Mouse (Mus musculus): ENCODE data around the gene Ssbp4. TPM values are rescaled to one million over a fixed set of nuclear protein-coding genes. Genes with fewer than 3 reads are reported as not detected.

Gene Ssbp4
- polyA plus RNA-seq, 1 experiment from 2014 or later = 62.4 TPM

DNA sequence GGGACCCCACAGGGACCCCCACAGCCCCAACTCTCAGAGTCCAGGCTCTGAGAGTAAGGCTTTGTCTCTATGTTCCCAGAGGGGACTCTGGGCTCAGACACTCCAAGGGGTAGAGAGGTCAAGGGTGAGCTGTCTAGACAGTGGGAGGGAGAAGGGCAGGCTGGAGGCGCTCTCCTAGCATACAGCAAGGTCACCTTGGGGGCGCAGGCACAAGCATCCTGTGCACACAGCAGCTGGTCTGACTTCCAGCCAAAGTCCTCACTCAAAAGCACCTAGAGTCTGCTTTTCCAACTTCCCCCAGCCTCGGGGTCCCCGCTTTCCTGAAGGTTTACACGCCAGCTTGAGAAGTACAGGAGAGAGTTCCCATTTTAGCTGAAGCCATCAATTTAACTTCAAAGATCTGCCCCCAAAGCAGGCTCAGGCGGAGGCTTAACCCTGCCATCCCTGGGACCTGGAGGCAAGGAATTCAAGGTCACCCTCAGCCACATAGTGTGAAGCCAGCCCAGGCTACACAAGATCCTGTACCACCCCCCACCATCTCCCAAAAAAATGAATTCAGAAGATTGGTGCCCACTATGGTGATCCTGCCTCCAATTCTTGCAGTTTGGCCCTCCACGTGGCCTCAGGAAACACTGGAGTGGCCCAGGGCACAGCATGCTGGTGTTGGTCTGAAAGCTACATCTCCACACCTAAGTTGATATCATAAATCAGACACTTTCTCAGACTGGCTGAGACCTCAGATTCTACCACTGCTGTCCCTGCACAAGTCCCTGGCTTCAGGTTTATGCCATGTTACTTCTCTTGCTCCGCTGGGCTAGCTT lies 38.9 kb upstream of the Ssbp4 start:
- H3K27ac ChIP-seq = peak overlapping the region; percentile 64
- H3K4me2 ChIP-seq = no peak overlapping the region
- H3K27me3 ChIP-seq = no peaks in the 10 kb centered on the region
- no peak overlapping the region for H3K4me3 ChIP-seq (replicated peaks)
- peak overlapping the region; percentile 51; the same call in 1 of the 2 replicates for H3K9ac ChIP-seq
- DNase-seq (no peak), ATAC-seq (ENCODE audit: low read depth) (0 out of 2 replicates have a peak, but pooled peaks have one; percentile 14)
- no peaks in the 10 kb centered on the region for H3K9me3 ChIP-seq (replicated peaks)
- H3K4me1 ChIP-seq (replicated peaks) = peaks cover 44% of the 10 kb centered on the region
- 68% methylated on average over 8 of the region's 8 CpGs for WGBS (ENCODE audit: insufficient replicate concordance)
- H3K36me3 ChIP-seq = peaks cover 27% of the 10 kb centered on the region

DNA sequence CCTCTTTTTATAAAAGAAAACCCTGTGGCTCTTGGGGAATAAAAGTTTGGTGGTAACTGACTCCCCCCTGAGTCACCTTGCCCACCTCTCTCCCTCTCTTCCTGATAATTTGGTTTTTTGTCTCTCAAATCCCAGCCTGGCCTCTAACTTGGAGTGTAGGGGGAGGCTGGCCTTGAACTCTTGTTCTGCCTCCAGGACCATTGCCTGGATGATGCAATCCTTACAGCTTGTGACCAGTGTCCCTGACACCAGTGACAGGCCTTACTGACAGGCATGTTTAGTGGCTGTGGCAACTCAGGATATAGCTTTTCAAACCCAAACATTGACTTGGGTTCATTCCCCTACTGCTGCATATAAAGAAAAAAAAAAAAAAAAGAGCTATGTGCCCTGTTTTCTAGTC lies 38.1 kb upstream of the Ssbp4 start:
- H3K36me3 ChIP-seq = peaks cover 19% of the 10 kb centered on the region
- peaks cover 44% of the 10 kb centered on the region for H3K4me1 ChIP-seq (replicated peaks)
- no peak overlapping the region for H3K4me2 ChIP-seq
- no peak for DNase-seq
- 0 out of 2 replicates have a peak overlapping the region, but pooled peaks have one; percentile 64 for H3K27ac ChIP-seq
- peak overlapping the region; percentile 36; the same call in 1 of the 2 replicates for H3K9ac ChIP-seq
- ATAC-seq (ENCODE audit: low read depth) = no peak
- no peaks in the 10 kb centered on the region for H3K27me3 ChIP-seq
- H3K4me3 ChIP-seq (replicated peaks) = no peak overlapping the region
- no peaks in the 10 kb centered on the region for H3K9me3 ChIP-seq (replicated peaks)

DNA sequence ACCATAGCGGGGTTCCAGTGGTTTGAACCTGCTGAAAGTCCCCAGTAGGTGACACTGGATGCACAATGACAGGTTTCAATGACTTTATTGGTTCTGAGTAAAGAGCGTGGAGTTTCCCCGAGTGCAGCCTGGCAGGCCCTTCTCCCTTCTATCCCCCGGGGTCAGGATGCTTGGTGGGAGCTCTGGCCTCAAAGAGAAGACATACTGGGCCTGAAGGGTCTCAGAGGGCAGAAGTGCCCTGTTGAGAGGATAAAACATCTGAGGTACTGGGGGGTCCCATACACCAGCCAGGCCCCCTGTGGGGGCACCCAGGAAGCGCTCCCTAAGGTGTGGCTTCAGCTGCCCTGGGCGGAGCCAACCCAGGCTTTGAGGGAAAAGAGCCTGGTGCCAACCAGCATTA lies 37.7 kb upstream of the Ssbp4 start:
- 78% methylated on average over 6 of the region's 6 CpGs for WGBS (ENCODE audit: insufficient replicate concordance)
- Histone ChIP-seq H3K4me1 (replicated peaks) (peaks cover 44% of the 10 kb centered on the region), H3K4me3 (replicated peaks) (no peak overlapping the region), H3K27ac (peak overlapping the region; percentile 39; the same call in 1 of the 2 replicates), H3K36me3 (peaks cover 16% of the 10 kb centered on the region), H3K4me2 (no peak overlapping the region), H3K9ac (peak overlapping the region; percentile 36; the same call in 1 of the 2 replicates), H3K9me3 (replicated peaks) (no peaks in the 10 kb centered on the region), H3K27me3 (no peaks in the 10 kb centered on the region)
- ATAC-seq (ENCODE audit: low read depth) (no peak), DNase-seq (no peak)

DNA sequence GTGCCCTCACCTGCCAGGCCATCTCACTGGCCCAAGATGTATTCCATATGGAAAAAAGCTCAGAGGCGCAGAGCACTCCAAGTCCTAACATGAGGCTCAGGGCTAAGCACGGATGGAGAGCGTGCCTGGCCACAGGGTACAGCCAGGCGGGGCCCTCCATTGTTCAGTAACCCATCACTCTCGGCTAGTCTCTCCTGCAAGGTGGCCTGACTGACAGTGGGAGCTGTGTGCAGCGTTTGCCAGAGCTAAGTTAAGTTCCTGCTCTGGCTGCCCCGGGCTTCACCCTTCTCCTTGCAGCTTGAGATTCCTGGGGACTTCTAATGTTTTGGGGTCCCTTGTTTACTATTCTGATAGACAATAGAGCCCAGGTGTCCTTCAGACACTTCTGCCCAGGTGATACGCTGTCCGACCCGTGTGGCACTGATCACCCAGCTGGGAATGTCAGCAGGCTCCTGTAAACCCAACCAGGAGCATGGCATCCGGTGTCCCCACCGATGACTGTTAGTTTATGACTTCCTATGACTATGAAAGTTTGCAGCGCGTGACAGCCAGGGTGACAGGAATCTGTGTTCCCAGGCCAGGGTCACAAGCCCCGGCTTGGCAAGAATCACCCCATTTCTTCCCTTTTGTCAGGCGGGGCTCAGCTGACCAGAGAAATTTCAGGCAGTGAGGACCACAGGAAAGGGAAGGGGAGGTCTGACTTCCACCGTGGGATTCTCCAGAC lies 37.0 kb upstream of the Ssbp4 start:
- DNase-seq (no peak), ATAC-seq (ENCODE audit: low read depth) (no peak)
- WGBS (ENCODE audit: insufficient replicate concordance) = 61% methylated on average over 17 of the region's 17 CpGs
- Histone ChIP-seq H3K27ac (no peak overlapping the region), H3K4me2 (no peak overlapping the region), H3K9me3 (replicated peaks) (no peaks in the 10 kb centered on the region), H3K4me3 (replicated peaks) (no peak overlapping the region), H3K4me1 (replicated peaks) (peaks cover 44% of the 10 kb centered on the region), H3K9ac (no peak overlapping the region), H3K36me3 (peaks cover 12% of the 10 kb centered on the region), H3K27me3 (no peaks in the 10 kb centered on the region)

DNA sequence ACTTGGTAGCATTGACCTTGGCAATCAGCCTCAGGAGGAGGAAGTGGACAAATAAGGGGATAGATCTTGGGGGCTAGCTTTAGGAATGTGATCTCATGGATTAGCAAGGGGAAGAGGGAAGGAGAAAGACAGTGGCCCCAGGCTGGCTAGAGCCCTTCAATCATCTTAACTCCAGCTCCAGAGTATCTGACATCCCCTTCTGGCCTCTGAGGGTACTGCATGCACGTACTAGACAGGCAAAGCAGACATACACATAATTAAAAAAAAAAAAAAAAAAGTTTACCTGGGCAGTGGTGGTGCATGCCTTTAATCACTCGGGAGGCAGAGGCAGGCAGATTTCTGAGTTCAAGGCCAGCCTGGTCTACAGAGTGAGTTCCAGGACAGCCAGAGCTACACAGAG lies 35.4 kb upstream of the Ssbp4 start:
- DNase-seq = no peak
- Histone ChIP-seq H3K36me3 (peaks cover 3% of the 10 kb centered on the region; the same call in 1 of the 2 replicates), H3K4me2 (no peak overlapping the region), H3K9me3 (replicated peaks) (no peaks in the 10 kb centered on the region), H3K27ac (no peak overlapping the region), H3K4me1 (replicated peaks) (peaks cover 36% of the 10 kb centered on the region), H3K4me3 (replicated peaks) (no peak overlapping the region), H3K9ac (no peak overlapping the region), H3K27me3 (no peaks in the 10 kb centered on the region)
- 77% methylated on average over 2 of the region's 2 CpGs for WGBS (ENCODE audit: insufficient replicate concordance)
- ATAC-seq (ENCODE audit: low read depth) = no peak

DNA sequence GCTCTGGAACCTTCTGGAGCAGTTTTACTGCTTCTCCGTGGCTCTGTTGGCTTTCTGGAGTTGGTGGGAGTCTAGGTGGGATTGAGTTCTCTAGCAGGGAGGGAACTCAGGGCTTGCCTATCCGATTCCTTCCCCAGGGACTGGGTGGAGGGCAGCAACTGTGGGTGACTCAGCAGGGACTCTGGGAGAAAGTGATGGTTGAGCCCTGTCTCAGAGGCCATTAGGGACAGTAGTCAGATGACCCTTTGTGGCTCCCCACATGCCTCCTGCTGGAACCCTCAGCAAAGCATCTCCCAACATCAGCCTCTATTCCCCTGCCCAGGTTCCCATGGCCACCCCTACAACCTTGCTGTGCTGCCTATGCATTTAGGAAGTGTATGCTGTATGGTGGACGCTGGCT lies 34.3 kb upstream of the Ssbp4 start:
- Histone ChIP-seq H3K9me3 (replicated peaks) (no peaks in the 10 kb centered on the region), H3K36me3 (no peaks in the 10 kb centered on the region), H3K27ac (no peak overlapping the region), H3K4me1 (replicated peaks) (peaks cover 38% of the 10 kb centered on the region), H3K27me3 (no peaks in the 10 kb centered on the region), H3K4me2 (no peak overlapping the region), H3K4me3 (replicated peaks) (no peak overlapping the region), H3K9ac (no peak overlapping the region)
- DNase-seq = no peak
- 47% methylated on average over 3 of the region's 3 CpGs for WGBS (ENCODE audit: insufficient replicate concordance)
- no peak for ATAC-seq (ENCODE audit: low read depth)

DNA sequence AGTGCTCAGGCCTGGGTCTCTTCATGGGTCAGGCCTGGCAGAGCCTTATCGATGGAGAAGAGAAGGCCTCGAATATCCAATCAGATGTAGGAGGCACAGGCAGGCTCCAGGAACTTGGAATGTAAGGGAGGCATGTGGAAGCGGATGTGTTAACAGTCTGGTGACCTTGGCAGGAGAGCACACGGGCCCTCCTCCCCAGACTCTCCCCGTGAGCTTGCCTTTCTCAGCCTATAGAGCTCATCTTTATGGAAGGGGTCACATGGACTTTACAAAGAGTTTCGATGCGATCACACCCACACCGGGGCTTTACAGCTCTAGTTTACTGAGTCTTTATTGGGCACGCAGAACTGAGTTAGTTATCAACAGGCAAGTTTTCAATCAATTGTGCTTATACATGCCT lies 30.1 kb upstream of the Ssbp4 start:
- H3K9me3 ChIP-seq (replicated peaks) = no peaks in the 10 kb centered on the region
- H3K27me3 ChIP-seq = no peaks in the 10 kb centered on the region
- H3K4me2 ChIP-seq = no peak overlapping the region
- no peak overlapping the region for H3K27ac ChIP-seq
- no peak for ATAC-seq (ENCODE audit: low read depth)
- DNase-seq = no peak
- WGBS (ENCODE audit: insufficient replicate concordance) = 69% methylated on average over 9 of the region's 9 CpGs
- peaks cover 55% of the 10 kb centered on the region for H3K4me1 ChIP-seq (replicated peaks)
- H3K9ac ChIP-seq = no peak overlapping the region
- H3K4me3 ChIP-seq (replicated peaks) = no peak overlapping the region
- H3K36me3 ChIP-seq = no peaks in the 10 kb centered on the region

DNA sequence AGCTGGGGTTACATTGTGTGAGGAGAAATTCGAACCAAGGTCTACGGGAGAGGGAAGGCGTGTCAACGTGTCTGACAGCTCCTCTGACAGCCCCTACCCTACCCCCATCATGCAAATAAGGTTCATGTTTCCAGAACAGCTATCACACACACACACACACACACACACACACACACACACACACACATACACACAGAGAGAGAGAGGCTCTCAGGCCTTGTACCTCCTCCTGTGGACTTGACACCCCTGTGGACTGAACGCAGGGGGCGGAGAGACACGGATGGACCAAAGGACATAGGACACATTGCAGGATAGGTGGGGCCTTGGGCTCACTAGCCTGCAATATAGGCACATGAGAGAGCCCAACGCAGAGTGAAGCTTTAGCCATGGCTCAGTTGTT lies 28.2 kb upstream of the Ssbp4 start:
- Histone ChIP-seq H3K4me1 (replicated peaks) (peaks cover 66% of the 10 kb centered on the region), H3K27ac (peak overlapping the region; percentile 63), H3K9ac (0 out of 2 replicates have a peak overlapping the region, but pooled peaks have one; percentile 7), H3K27me3 (no peaks in the 10 kb centered on the region), H3K4me2 (no peak overlapping the region), H3K36me3 (no peaks in the 10 kb centered on the region), H3K9me3 (replicated peaks) (no peaks in the 10 kb centered on the region), H3K4me3 (replicated peaks) (no peak overlapping the region)
- WGBS (ENCODE audit: insufficient replicate concordance) = 60% methylated on average over 8 of the region's 8 CpGs
- DNase-seq (no peak), ATAC-seq (ENCODE audit: low read depth) (peak; percentile 57)

DNA sequence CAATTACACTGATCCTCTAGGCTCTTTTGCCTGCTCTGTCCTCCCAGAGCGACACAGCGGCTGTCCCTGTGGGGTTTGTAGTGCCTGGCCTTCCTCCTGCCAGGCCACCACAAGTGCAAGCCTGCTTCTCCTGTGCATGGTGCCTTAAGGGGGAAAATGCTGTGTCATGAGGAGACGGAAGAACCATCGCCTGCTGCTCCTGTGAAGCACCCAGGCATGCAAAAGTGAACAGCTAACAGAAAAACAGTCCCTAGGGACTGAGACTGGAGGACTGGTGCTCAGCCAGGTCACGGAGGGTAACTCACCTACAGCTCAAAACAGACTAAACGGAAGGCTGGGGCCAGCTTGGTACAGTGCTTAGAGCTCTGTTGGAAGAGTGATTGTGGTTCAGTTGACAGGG lies 26.9 kb upstream of the Ssbp4 start:
- WGBS (ENCODE audit: insufficient replicate concordance) = 30% methylated on average over 6 of the region's 6 CpGs
- Histone ChIP-seq H3K27ac (peak overlapping the region; percentile 80), H3K4me2 (no peak overlapping the region), H3K4me3 (replicated peaks) (no peak overlapping the region), H3K27me3 (peaks cover 10% of the 10 kb centered on the region), H3K36me3 (no peaks in the 10 kb centered on the region), H3K9me3 (replicated peaks) (no peaks in the 10 kb centered on the region), H3K9ac (peak overlapping the region; percentile 40; the same call in 1 of the 2 replicates), H3K4me1 (replicated peaks) (peaks cover 77% of the 10 kb centered on the region)
- DNase-seq (no peak), ATAC-seq (ENCODE audit: low read depth) (no peak)

DNA sequence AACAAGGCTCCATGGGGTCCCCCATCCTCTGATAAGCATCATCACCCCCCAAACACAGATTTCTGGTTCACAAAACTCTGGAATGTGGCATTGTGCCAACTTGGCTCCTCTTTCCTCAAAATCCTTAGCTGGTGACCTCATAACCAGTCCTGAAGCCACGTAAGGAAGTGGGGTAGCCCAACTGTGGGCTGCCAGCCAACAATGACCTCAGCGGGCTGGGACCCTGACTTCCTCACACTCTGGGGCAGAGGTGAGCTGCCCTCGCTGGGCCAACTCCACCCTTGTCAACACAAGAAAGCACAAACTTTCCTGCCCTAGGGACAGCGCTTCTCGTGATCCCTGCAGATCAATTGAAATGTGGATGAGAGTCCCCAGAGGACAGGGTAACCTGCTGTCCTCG lies 25.4 kb upstream of the Ssbp4 start:
- peaks cover 10% of the 10 kb centered on the region for H3K27me3 ChIP-seq
- 46% methylated on average over 6 of the region's 6 CpGs for WGBS (ENCODE audit: insufficient replicate concordance)
- no peaks in the 10 kb centered on the region for H3K36me3 ChIP-seq
- H3K27ac ChIP-seq = peak overlapping the region; percentile 80
- H3K4me3 ChIP-seq (replicated peaks) = no peak overlapping the region
- DNase-seq (no peak), ATAC-seq (ENCODE audit: low read depth) (no peak)
- no peaks in the 10 kb centered on the region for H3K9me3 ChIP-seq (replicated peaks)
- H3K9ac ChIP-seq = 0 out of 2 replicates have a peak overlapping the region, but pooled peaks have one; percentile 40
- H3K4me2 ChIP-seq = no peak overlapping the region
- H3K4me1 ChIP-seq (replicated peaks) = peaks cover 88% of the 10 kb centered on the region

DNA sequence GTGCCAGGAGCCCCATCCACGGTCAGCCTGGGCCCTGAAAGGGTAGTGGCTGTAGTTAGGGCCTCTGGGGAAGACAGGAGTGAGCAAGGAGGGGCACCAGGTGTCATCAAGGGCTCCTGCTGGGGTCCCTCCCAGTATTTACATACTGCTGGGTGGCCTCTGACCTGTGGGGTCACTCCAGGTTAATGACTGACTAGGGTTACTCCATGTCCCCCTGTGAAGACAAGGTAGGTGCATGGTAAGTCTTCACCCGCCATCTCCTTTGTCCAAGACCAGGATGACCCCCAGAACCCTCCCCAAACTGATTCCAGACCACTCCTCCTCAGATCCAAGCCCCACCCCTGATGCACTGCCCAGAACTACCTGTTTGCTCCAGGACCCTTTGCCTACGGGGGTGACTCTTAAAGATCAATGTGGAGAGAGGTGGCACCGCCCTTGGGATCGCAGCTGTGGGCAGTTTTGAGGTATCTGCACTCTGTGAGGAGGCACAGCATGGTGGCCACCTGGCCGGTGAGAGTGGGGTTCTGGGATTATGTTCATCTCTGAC lies 23.7 kb upstream of the Ssbp4 start, which contains the start of gene Gdf15:
Gene Gdf15, minus strand, starts transcription at position 111 of the 547 bp plus-strand sequence.
- peak within 1 kb of the TSS; percentile 85 for H3K27ac ChIP-seq
- peak within 1 kb of the TSS; percentile 65 for H3K4me3 ChIP-seq (replicated peaks)
- H3K4me2 ChIP-seq = peak within 1 kb of the TSS; percentile 89
- peak; percentile 3; the same call in 1 of the 2 replicates for ATAC-seq (ENCODE audit: low read depth)
- no peaks in the 10 kb centered on the region for H3K9me3 ChIP-seq (replicated peaks)
- peak within 1 kb of the TSS; percentile 70 for H3K9ac ChIP-seq
- no peak for DNase-seq
- peaks cover 74% of the 10 kb centered on the region for H3K4me1 ChIP-seq (replicated peaks)
- 71% methylated on average over 6 of the region's 6 CpGs for WGBS (ENCODE audit: insufficient replicate concordance)
- H3K27me3 ChIP-seq = peaks cover 10% of the 10 kb centered on the region
- H3K36me3 ChIP-seq = no peaks in the 10 kb centered on the region

Measured in liver, embryonic 13.5 days (tissue).